Mouse (Mus musculus): ENCODE measurements around the gene Slc1a7. TPM values are rescaled to one million over a fixed set of nuclear protein-coding genes. Genes with fewer than 3 reads are reported as not detected.
A peak's percentile ranks its signal among the peaks of the same experiment; 100 is the strongest.

The Slc1a7 gene
- polyA plus RNA-seq, 1 experiment from 2014 or later = not detected

GRCm38 (mm10) chr4:108031502-108032351, 63.6 kb downstream of the Slc1a7 start:
- Histone ChIP-seq H3K4me3 (peak overlapping the region; percentile 68), H3K36me3 (no peaks in the 10 kb centered on the region), H3K27me3 (peaks cover 34% of the 10 kb centered on the region), H3K9me3 (no peaks in the 10 kb centered on the region), H3K4me2 (replicated peaks) (peak overlapping the region; percentile 98), H3K9ac (peak overlapping the region; percentile 59), H3K4me1 (peaks cover 21% of the 10 kb centered on the region), H3K27ac (0 out of 2 replicates have a peak overlapping the region, but pooled peaks have one; percentile 19)
- WGBS = under 1% methylated on average over 85 of the region's 86 CpGs
- peak; percentile 31; the same call in 1 of the 2 replicates for ATAC-seq (ENCODE audit: insufficient number of reproducible peaks, insufficient read depth, low FRiP score, low TSS enrichment)

- H3K4me2 ChIP-seq (replicated peaks) = peak overlapping the region; percentile 98
- H3K4me1 ChIP-seq = peaks cover 21% of the 10 kb centered on the region
- no peak overlapping the region for H3K27ac ChIP-seq
- no peaks in the 10 kb centered on the region for H3K9me3 ChIP-seq
- 31% methylated on average over 11 of the region's 11 CpGs for WGBS
- no peaks in the 10 kb centered on the region for H3K36me3 ChIP-seq
- peaks cover 34% of the 10 kb centered on the region for H3K27me3 ChIP-seq
- no peak for ATAC-seq (ENCODE audit: insufficient number of reproducible peaks, insufficient read depth, low FRiP score, low TSS enrichment)
- H3K4me3 ChIP-seq = peak overlapping the region; percentile 68
- H3K9ac ChIP-seq = peak overlapping the region; percentile 59; the same call in 1 of the 2 replicates
Observed at GRCm38 (mm10) chr4:108032352-108032849, 64.3 kb downstream of the Slc1a7 start.

- peaks cover 21% of the 10 kb centered on the region for H3K4me1 ChIP-seq
- H3K36me3 ChIP-seq = no peaks in the 10 kb centered on the region
- no peak overlapping the region for H3K27ac ChIP-seq
- H3K4me3 ChIP-seq = no peak overlapping the region
- no peak overlapping the region for H3K4me2 ChIP-seq (replicated peaks)
- H3K9ac ChIP-seq = no peak overlapping the region
- H3K27me3 ChIP-seq = peaks cover 34% of the 10 kb centered on the region
- no peaks in the 10 kb centered on the region for H3K9me3 ChIP-seq
- WGBS = 75% methylated on average over 8 of the region's 8 CpGs
- ATAC-seq (ENCODE audit: insufficient number of reproducible peaks, insufficient read depth, low FRiP score, low TSS enrichment) = no peak
Observed at GRCm38 (mm10) chr4:108033041-108033764, 65.1 kb downstream of the Slc1a7 start.

GRCm38 (mm10) chr4:108037027-108037426, 68.9 kb downstream of the Slc1a7 start:
- no peak overlapping the region for H3K4me2 ChIP-seq (replicated peaks)
- no peak overlapping the region for H3K9ac ChIP-seq
- ATAC-seq (ENCODE audit: insufficient number of reproducible peaks, insufficient read depth, low FRiP score, low TSS enrichment) = no peak
- no peaks in the 10 kb centered on the region for H3K9me3 ChIP-seq
- H3K27ac ChIP-seq = no peak overlapping the region
- H3K4me1 ChIP-seq = peaks cover 9% of the 10 kb centered on the region; the same call in 1 of the 2 replicates
- WGBS = 82% methylated on average over 8 of the region's 8 CpGs
- H3K27me3 ChIP-seq = peaks cover 10% of the 10 kb centered on the region
- no peaks in the 10 kb centered on the region; the same call in 1 of the 2 replicates for H3K36me3 ChIP-seq
- H3K4me3 ChIP-seq = no peak overlapping the region

GRCm38 (mm10) chr4:108045136-108046107, 77.3 kb downstream of the Slc1a7 start:
- Histone ChIP-seq H3K27me3 (no peaks in the 10 kb centered on the region), H3K27ac (peak overlapping the region; percentile 7; the same call in 1 of the 2 replicates), H3K36me3 (peaks cover 34% of the 10 kb centered on the region), H3K4me1 (0 out of 2 replicates have a peak, but pooled peaks cover 3% of the 10 kb centered on the region), H3K9ac (no peak overlapping the region), H3K4me2 (replicated peaks) (no peak overlapping the region), H3K9me3 (no peaks in the 10 kb centered on the region), H3K4me3 (no peak overlapping the region)
- no peak for ATAC-seq (ENCODE audit: insufficient number of reproducible peaks, insufficient read depth, low FRiP score, low TSS enrichment)
- 49% methylated on average over 19 of the region's 19 CpGs for WGBS

- Histone ChIP-seq H3K9me3 (no peaks in the 10 kb centered on the region), H3K27ac (no peak overlapping the region), H3K4me3 (no peak overlapping the region), H3K9ac (no peak overlapping the region), H3K36me3 (peaks cover 39% of the 10 kb centered on the region), H3K27me3 (no peaks in the 10 kb centered on the region), H3K4me2 (replicated peaks) (no peak overlapping the region), H3K4me1 (0 out of 2 replicates have a peak, but pooled peaks cover 3% of the 10 kb centered on the region)
- ATAC-seq (ENCODE audit: insufficient number of reproducible peaks, insufficient read depth, low FRiP score, low TSS enrichment) = no peak
- 88% methylated on average over 8 of the region's 8 CpGs for WGBS
Observed at GRCm38 (mm10) chr4:108046136-108046535, 78.0 kb downstream of the Slc1a7 start.

GRCm38 (mm10) chr4:108051687-108052274, 83.6 kb downstream of the Slc1a7 start:
- Histone ChIP-seq H3K27ac (no peak overlapping the region), H3K4me3 (no peak overlapping the region), H3K9me3 (no peaks in the 10 kb centered on the region), H3K36me3 (peaks cover 72% of the 10 kb centered on the region), H3K27me3 (no peaks in the 10 kb centered on the region), H3K4me1 (no peaks in the 10 kb centered on the region), H3K9ac (no peak overlapping the region), H3K4me2 (replicated peaks) (no peak overlapping the region)
- 84% methylated on average over 10 of the region's 10 CpGs for whole genome bisulfite sequencing
- no peak for ATAC-seq (ENCODE audit: insufficient number of reproducible peaks, insufficient read depth, low FRiP score, low TSS enrichment)

- Histone ChIP-seq H3K4me1 (no peaks in the 10 kb centered on the region), H3K4me2 (replicated peaks) (no peak overlapping the region), H3K9me3 (no peaks in the 10 kb centered on the region), H3K4me3 (no peak overlapping the region), H3K27ac (no peak overlapping the region), H3K27me3 (no peaks in the 10 kb centered on the region), H3K9ac (no peak overlapping the region), H3K36me3 (peaks cover 63% of the 10 kb centered on the region)
- ATAC-seq (ENCODE audit: insufficient number of reproducible peaks, insufficient read depth, low FRiP score, low TSS enrichment) = no peak
- 86% methylated on average over 8 of the region's 8 CpGs for WGBS
Observed at GRCm38 (mm10) chr4:108052673-108053072, 84.5 kb downstream of the Slc1a7 start.

- Histone ChIP-seq H3K27ac (no peak overlapping the region), H3K36me3 (peaks cover 59% of the 10 kb centered on the region), H3K4me1 (no peaks in the 10 kb centered on the region), H3K4me3 (no peak overlapping the region), H3K9me3 (no peaks in the 10 kb centered on the region), H3K27me3 (no peaks in the 10 kb centered on the region), H3K4me2 (replicated peaks) (no peak overlapping the region), H3K9ac (no peak overlapping the region)
- ATAC-seq (ENCODE audit: insufficient number of reproducible peaks, insufficient read depth, low FRiP score, low TSS enrichment) = no peak
- 93% methylated on average over 10 of the region's 10 CpGs for WGBS
Observed at GRCm38 (mm10) chr4:108055873-108056272, 87.7 kb downstream of the Slc1a7 start.

GRCm38 (mm10) chr4:108057247-108057646, 89.1 kb downstream of the Slc1a7 start:
- Histone ChIP-seq H3K4me2 (replicated peaks) (no peak overlapping the region), H3K4me1 (no peaks in the 10 kb centered on the region), H3K4me3 (no peak overlapping the region), H3K9ac (no peak overlapping the region), H3K27ac (no peak overlapping the region), H3K9me3 (no peaks in the 10 kb centered on the region), H3K36me3 (peaks cover 53% of the 10 kb centered on the region), H3K27me3 (no peaks in the 10 kb centered on the region)
- ATAC-seq (ENCODE audit: insufficient number of reproducible peaks, insufficient read depth, low FRiP score, low TSS enrichment) = no peak
- 85% methylated on average over 2 of the region's 2 CpGs for WGBS
